Mouse (Mus musculus) limb, embryonic 14.5 days (tissue): ENCODE measurements around the gene Sept11. TPM values are rescaled to one million over a fixed set of nuclear protein-coding genes. Genes with fewer than 3 reads are reported as not detected.
A peak's percentile ranks its signal among the peaks of the same experiment; 100 is the strongest.

Experiments used
- ATAC-seq: fragments of 200-750 bp; cut with Nextera tagmentation; 2 replicates; pipeline ENCODE4 v1.8.0; 2017; ENCODE audit warnings: low read depth, moderate number of reproducible peaks, moderate TSS enrichment; ENCODE audit not compliant: low FRiP score
- DNase-seq: peaks from one replicate; pipeline ENCODE4 v3.0.0-alpha.2; 2015; ENCODE audit warnings: low spot score
- H3K27ac ChIP-seq: fragments of 300-500 bp; sonication (generic); replicated peaks from 2 replicates; pipeline ENCODE4 v1.5.1; 2014; ENCODE audit warnings: low read depth, mild to moderate bottlenecking, low read length, moderate library complexity, mixed read lengths
- H3K27me3 ChIP-seq: fragments of 300-500 bp; sonication (generic); 2 replicates; pipeline ENCODE4 v1.6.1; 2014; ENCODE audit warnings: low read length, mixed read lengths; ENCODE audit not compliant: control insufficient read depth, insufficient read depth
- H3K36me3 ChIP-seq: fragments of 300-500 bp; sonication (generic); 2 replicates; pipeline ENCODE4 v1.6.1; 2014; ENCODE audit warnings: mild to moderate bottlenecking, low read length, moderate library complexity, mixed read lengths; ENCODE audit not compliant: control insufficient read depth, insufficient read depth
- H3K4me1 ChIP-seq: fragments of 300-500 bp; sonication (generic); 2 replicates; pipeline ENCODE4 v1.6.1; 2014; ENCODE audit warnings: antibody characterized with exemption, low read length, mixed read lengths; ENCODE audit not compliant: control insufficient read depth, insufficient read depth
- H3K4me2 ChIP-seq: fragments of 300-500 bp; sonication (generic); replicated peaks from 2 replicates; pipeline ENCODE4 v1.6.1; 2014; ENCODE audit warnings: low read depth, mild to moderate bottlenecking, low read length, moderate library complexity; ENCODE audit not compliant: severe bottlenecking
- H3K4me3 ChIP-seq: fragments of 300-500 bp; sonication (generic); replicated peaks from 2 replicates; pipeline ENCODE4 v1.5.1; 2014; ENCODE audit warnings: low read length
- H3K9ac ChIP-seq: fragments of 300-500 bp; sonication (generic); 2 replicates; pipeline ENCODE4 v1.6.1; 2014; ENCODE audit warnings: mild to moderate bottlenecking, low read depth, low read length, moderate library complexity; ENCODE audit not compliant: severe bottlenecking
- H3K9me3 ChIP-seq: fragments of 300-500 bp; sonication (generic); 2 replicates; pipeline ENCODE4 v1.6.1; 2016; ENCODE audit warnings: low read length; ENCODE audit not compliant: control insufficient read depth
- POLR2A ChIP-seq: fragments of 200-500 bp; IDR thresholded peaks from 2 replicates; pipeline ENCODE4 v1.8.0; 2012; ENCODE audit warnings: inconsistent platforms, mild to moderate bottlenecking, moderate library complexity, borderline replicate concordance; ENCODE audit not compliant: insufficient read depth, insufficient read length; ENCODE audit errors: extremely low read depth
- WGBS: fragments of 180-500 bp; shearing (Covaris S2); extraction: QIAGEN DNeasy Blood & Tissue Kit; methylation state at CpG from one replicate; pipeline ENCODE4 v1.1.7; 2014; 5-methylcytosine and 5-hydroxymethylcytosine counted together
- polyA plus RNA-seq, 2 experiments: library from polyadenylated mRNA; depleted of rRNA in 1 of 2; stranded (reverse) in 1 of 2; unstranded in 1 of 2; fragments of >200 nt; fragmentation: Nextera tagmentation in 1 of 2; extraction: Ambion mirVana in 1 of 2; gene quantifications; 2 replicates each; pipeline versions ENCODE4 v1.2.1 to v1.2.3; 2012 to 2014

The Sept11 gene
- polyA plus RNA-seq (2012; rRNA removed) (141 and 149 TPM in 2 replicates), polyA plus RNA-seq (2014; fragmentation: Nextera tagmentation; extraction: Ambion mirVana) (197 and 206 TPM in 2 replicates)

DNA sequence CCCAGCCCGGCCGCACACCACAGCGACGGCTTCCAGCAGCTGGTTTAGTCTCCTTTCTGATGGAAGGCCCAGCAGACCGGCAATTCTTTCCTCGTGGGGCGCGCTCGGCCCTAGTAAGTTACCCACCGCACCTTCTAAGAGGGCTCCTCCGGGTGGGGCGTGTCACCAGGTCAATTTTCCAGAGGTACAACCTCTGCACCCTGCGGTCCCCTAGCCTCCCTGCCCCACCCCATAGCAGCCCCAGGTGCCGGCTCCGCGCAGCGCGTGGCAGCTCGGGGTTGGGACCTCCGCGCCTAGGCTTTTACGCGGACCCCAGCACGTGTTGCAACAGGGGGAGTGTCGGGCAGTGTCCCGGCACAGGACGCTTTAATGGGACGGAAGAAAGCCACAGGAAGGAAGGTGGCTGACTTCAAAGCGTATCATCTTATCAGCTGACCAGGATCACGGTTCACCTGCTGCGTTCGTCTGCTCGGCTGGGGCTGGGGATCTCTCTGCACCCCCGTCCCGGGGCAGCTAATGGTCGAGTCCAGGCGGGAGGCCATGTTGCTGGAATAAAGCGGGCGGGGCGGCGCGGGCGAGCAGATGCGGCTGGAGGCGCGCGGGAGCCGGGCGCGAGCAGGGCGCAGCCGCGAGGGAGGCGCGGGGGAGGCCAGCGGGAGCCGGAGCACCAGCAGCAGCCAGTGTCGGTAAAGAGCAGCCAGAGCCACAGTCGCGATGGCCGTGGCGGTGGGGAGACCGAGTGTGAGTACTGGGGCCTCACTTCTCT is at the start of gene Sept11:
Gene Sept11 (plus strand): TSS at position 581 of the 766 bp plus-strand sequence.
- peaks cover 38% of the 10 kb centered on the region for H3K4me1 ChIP-seq
- DNase-seq (peak; percentile 91), ATAC-seq (peak; percentile 90)
- H3K9me3 ChIP-seq: no peaks in the 10 kb centered on the region
- H3K27ac ChIP-seq: peak within 1 kb of the TSS; percentile 95
- H3K27me3 ChIP-seq: no peaks in the 10 kb centered on the region
- TF ChIP-seq POLR2A: peak; percentile 82; the same call in 1 of the 2 replicates
- peak within 1 kb of the TSS; percentile 84 for H3K4me2 ChIP-seq
- H3K9ac ChIP-seq: peak within 1 kb of the TSS; percentile 85
- under 1% methylated on average over 35 of the region's 63 CpGs for WGBS
- H3K4me3 ChIP-seq: peak within 1 kb of the TSS; percentile 82
- peaks cover 4% of the 10 kb centered on the region; the same call in 1 of the 2 replicates for H3K36me3 ChIP-seq

GRCm38 (mm10) chr5:93043688-93044583 is 49.3 kb upstream of the Sept11 start:
- peak overlapping the region; percentile 49 for H3K4me3 ChIP-seq
- peaks cover 17% of the 10 kb centered on the region for H3K4me1 ChIP-seq
- ATAC-seq (0 out of 2 replicates have a peak, but pooled peaks have one; percentile 20), DNase-seq (no peak)
- H3K9ac ChIP-seq: peak overlapping the region; percentile 41; the same call in 1 of the 2 replicates
- H3K9me3 ChIP-seq: no peaks in the 10 kb centered on the region
- no peak for TF ChIP-seq POLR2A
- H3K36me3 ChIP-seq: no peaks in the 10 kb centered on the region
- H3K27me3 ChIP-seq: peaks cover 64% of the 10 kb centered on the region
- H3K4me2 ChIP-seq: peak overlapping the region; percentile 97
- WGBS: 3% methylated on average over 57 of the region's 69 CpGs
- no peak overlapping the region for H3K27ac ChIP-seq

DNA sequence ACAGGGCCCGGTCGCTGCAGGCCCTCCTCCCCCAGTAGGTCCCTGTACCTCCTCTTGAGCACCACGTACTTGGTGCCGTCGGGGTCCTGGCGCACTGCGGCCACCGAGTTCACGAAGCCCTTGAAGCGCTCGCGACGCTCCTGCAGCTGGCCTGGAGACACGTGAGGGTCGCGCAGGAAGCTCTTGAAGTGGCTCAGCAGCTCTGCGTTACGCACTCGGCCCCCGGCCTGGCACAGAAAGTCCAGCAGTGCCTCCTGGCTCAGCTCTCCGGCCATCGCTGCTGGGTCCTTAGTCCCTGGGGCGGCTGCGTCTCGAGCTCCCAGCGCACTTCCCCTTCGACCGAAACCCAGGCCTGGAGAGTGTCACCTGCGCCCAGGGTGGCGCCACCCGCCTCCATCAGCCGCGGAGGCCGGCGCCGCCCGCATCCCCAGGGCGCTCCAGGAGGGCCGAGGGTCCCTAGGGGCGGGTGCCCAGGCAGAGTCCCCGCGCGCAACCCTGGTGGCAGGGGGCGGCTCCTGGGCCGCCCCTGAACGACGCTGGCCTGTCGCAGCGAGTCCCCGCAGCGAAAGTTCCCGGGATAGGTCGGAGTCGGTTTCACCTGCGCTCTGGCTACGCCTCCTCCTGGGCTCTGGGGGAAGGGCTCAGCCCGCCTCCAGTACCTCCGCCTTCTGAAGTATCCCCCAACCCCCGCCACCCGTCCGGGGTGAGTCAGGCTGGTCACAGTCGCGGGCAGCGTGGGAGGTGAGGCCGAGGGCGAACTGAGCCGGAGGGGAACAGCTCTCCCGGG is 48.5 kb upstream of the Sept11 start, which contains the start of gene Sowahb:
Gene Sowahb (minus strand): TSS at position 439 of the 787 bp plus-strand sequence.
- H3K4me2 ChIP-seq: peak within 1 kb of the TSS; percentile 97
- TF ChIP-seq POLR2A: no peak
- H3K27ac ChIP-seq: no peak within 1 kb of the TSS
- DNase-seq (no peak), ATAC-seq (peak; percentile 51)
- no peaks in the 10 kb centered on the region for H3K9me3 ChIP-seq
- peak within 1 kb of the TSS; percentile 49 for H3K4me3 ChIP-seq
- WGBS: under 1% methylated on average over 57 of the region's 68 CpGs
- peak within 1 kb of the TSS; percentile 41 for H3K9ac ChIP-seq
- H3K4me1 ChIP-seq: peaks cover 17% of the 10 kb centered on the region
- H3K27me3 ChIP-seq: peaks cover 64% of the 10 kb centered on the region
- no peaks in the 10 kb centered on the region for H3K36me3 ChIP-seq

DNA sequence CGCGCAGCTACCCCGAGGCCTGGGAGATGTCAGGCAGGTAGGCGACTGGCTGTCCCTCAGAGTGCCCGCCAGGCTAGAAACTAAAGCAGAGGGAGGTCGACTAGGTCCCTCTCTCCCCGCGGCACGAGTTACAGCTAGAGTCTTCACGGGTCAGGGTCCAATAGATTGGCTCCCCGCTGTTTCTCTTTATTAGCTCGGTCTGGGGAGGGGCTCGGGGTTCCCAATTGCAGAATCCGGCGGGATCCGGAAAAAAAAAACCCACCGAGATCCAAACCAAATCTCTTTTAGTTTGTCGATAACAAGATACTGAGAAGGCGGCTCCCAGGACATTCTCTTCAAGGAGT is 47.9 kb upstream of the Sept11 start:
- DNase-seq: no peak
- H3K27ac ChIP-seq: no peak overlapping the region
- TF ChIP-seq POLR2A: no peak
- ATAC-seq: no peak
- H3K9me3 ChIP-seq: no peaks in the 10 kb centered on the region
- H3K4me1 ChIP-seq: peaks cover 17% of the 10 kb centered on the region
- peak overlapping the region; percentile 97 for H3K4me2 ChIP-seq
- peaks cover 64% of the 10 kb centered on the region for H3K27me3 ChIP-seq
- H3K4me3 ChIP-seq: peak overlapping the region; percentile 49
- peak overlapping the region; percentile 41 for H3K9ac ChIP-seq
- no peaks in the 10 kb centered on the region for H3K36me3 ChIP-seq
- under 1% methylated on average over 18 of the region's 19 CpGs for WGBS
